Comparison of ENCODE assay signal across 10 mouse cellular contexts in the genomic region with DNA sequence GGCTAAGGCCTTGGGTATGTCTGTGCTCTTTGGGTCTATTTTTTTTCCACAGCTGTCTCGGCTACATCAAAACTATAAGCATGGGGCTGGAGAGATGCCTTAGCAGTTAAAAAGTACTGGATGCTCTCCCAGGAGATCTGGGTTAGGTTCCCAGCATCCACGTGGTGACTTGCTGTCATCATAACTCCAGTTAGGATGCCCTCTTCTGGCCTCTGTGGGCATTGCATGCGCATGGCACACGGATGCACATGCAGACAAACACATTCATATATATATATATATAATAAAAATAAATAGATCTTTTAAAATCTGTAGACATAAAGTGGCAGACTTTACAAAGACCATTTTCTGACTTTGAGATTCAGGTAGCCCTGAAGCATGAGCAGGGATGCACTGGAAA.
DNase-seq lines count a peak whose midpoint lies in the region; ATAC-seq and TF ChIP-seq lines count a peak whose summit lies in the region.
"Had no signal": no experiment of that assay in that cellular context is flagged by ENCODE, and none has a peak within 500 bp of the region (broad histone marks: within the 10 kb centered on the region; RNA-seq: fewer than 3 reads in every experiment).

No protein-coding gene starts in this region.

- ATAC-seq in kidney, postnatal 0 days (replicated peaks; ENCODE audit: low FRiP score, low read depth) = no peak
- ATAC-seq in inflammation-experienced regulatory T-cells, adult 6 months = no peak
- ATAC-seq: forebrain, embryonic 14.5 days had no signal

- no peaks in the 10 kb centered on the region for H3K36me3 ChIP-seq in kidney, postnatal 0 days (ENCODE audit: insufficient read depth, low read length)
- no peaks in the 10 kb centered on the region for H3K36me3 ChIP-seq in testis, adult 2 months (ENCODE audit: control insufficient read depth, insufficient read depth, low read length)

- DNase-seq in adrenal gland, postnatal 10 days = peak; percentile 22
- DNase-seq in adrenal gland, adult 18-20 months (ENCODE audit: low spot score in 2 of 2) = no peak
- DNase-seq in kidney, postnatal 0 days (ENCODE audit: low spot score) = no peak
- no peak for DNase-seq in kidney, adult 18-20 months
- no peak for DNase-seq in testis, postnatal 14 days (ENCODE audit: low spot score)
- DNase-seq in spleen, postnatal 36 days (ENCODE audit: low spot score in 2 of 2) = no peak

- WGBS in kidney, postnatal 0 days = 80% methylated on average over 4 of the region's 4 CpGs

- TF ChIP-seq CTCF in kidney, postnatal 0 days (IDR thresholded peaks at IDR 0.05; ENCODE audit: low read depth) = peak; percentile 32; the same call in 1 of the 2 replicates
- TF ChIP-seq CTCF in testis, adult 2 months (IDR thresholded peaks at IDR 0.05; ENCODE audit: control insufficient read depth, insufficient read depth, insufficient replicate concordance, low read depth, low read length) = peak; percentile 61; the same call in 1 of the 2 replicates

- no peak overlapping the region for H3K27ac ChIP-seq in kidney, postnatal 0 days
- H3K27ac ChIP-seq in testis, adult 2 months (ENCODE audit: control insufficient read depth, insufficient read depth, low read depth, low read length) = no peak overlapping the region

- no peaks in the 10 kb centered on the region for H3K4me1 ChIP-seq in kidney, postnatal 0 days (replicated peaks; ENCODE audit: insufficient read depth, low read length)
- H3K4me1 ChIP-seq in testis, adult 2 months (ENCODE audit: control insufficient read depth, insufficient read depth, low read length) = no peaks in the 10 kb centered on the region
- H3K4me1 ChIP-seq: megakaryocyte, embryonic 14.5 days had no signal

- H3K4me3 ChIP-seq in kidney, postnatal 0 days (replicated peaks; ENCODE audit: low read depth, low read length) = no peak overlapping the region
- no peak overlapping the region for H3K4me3 ChIP-seq in testis, adult 2 months (ENCODE audit: control insufficient read depth, low read depth, low read length)
- H3K4me3 ChIP-seq: megakaryocyte, embryonic 14.5 days had no signal

- no peak for TF ChIP-seq POLR2A in testis, adult 2 months (IDR thresholded peaks at IDR 0.05; ENCODE audit: control insufficient read depth, low read depth, low read length)

- no peaks in the 10 kb centered on the region for H3K27me3 ChIP-seq in kidney, postnatal 0 days (ENCODE audit: insufficient read depth, low read length)
- H3K27me3 ChIP-seq in testis, adult 2 months (ENCODE audit: control insufficient read depth, insufficient read depth, low read length) = no peaks in the 10 kb centered on the region
- H3K27me3 ChIP-seq: megakaryocyte, embryonic 14.5 days had no signal

- H3K4me2 ChIP-seq in kidney, postnatal 0 days (ENCODE audit: low read length) = no peak overlapping the region

- no peak overlapping the region for H3K9ac ChIP-seq in kidney, postnatal 0 days (ENCODE audit: low read depth, low read length)

- H3K9me3 ChIP-seq in kidney, postnatal 0 days (replicated peaks; ENCODE audit: low read length) = no peaks in the 10 kb centered on the region
